12 mouse cellular contexts compared by ENCODE assay signal in the genomic region with DNA sequence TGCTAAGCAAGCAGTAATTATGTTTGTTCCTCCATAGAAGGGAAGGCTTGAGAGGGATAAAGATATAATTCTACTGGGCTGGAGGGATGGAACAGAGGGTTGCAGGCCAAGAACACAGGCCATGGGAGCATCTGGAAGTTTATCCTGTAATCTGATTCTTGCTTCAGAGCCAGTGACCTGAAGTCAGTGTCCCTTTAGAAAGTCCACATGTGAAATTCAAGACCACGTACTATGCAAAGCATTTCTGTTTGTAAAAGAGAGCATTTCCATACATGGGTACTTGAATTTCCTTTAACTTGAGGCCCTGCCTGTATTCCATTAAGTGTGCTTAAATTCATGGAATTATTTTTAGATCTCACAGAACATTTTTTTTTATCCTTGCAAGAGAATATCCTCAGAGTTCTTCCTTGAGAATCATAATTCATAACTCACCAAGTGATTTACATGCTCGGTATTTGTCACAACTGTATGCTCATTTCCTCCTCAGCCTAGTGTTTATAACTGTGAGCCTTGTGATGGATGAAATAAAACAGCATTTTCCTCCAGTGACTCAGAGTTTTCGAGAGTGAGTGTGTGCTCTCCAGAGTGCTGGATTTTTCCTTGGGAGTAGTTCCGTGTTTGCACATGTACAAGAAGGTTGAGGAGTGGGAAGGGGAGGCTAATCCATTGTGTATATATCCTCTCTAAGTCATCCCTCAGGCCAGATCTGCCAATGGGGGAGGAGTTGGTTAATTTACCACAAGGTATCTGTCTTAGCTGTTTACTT.
DNase-seq lines count a peak whose midpoint lies in the region; ATAC-seq and TF ChIP-seq lines count a peak whose summit lies in the region.
"Had no signal": no experiment of that assay in that cellular context is flagged by ENCODE, and none has a peak within 500 bp of the region (broad histone marks: within the 10 kb centered on the region; RNA-seq: fewer than 3 reads in every experiment).

No protein-coding gene starts in this region.

- no peak overlapping the region for H3K9ac ChIP-seq in kidney, postnatal 0 days (ENCODE audit: low read depth, low read length)
- H3K9ac ChIP-seq in intestine, embryonic 15.5 days: no peak overlapping the region
- H3K9ac ChIP-seq in stomach, embryonic 15.5 days: no peak overlapping the region
- H3K9ac ChIP-seq: forebrain, postnatal 0 days; hindbrain, embryonic 12.5 days had no signal

- ATAC-seq in kidney, postnatal 0 days (replicated peaks; ENCODE audit: low FRiP score, low read depth): no peak; the same call in 1 of the 2 replicates
- ATAC-seq in intestine, embryonic 15.5 days: peak; percentile 87
- ATAC-seq in stomach, embryonic 15.5 days (ENCODE audit: insufficient read depth, low FRiP score, low read depth): peak; percentile 75
- ATAC-seq: activated CD4-positive, CD25-positive, alpha-beta regulatory T cell, adult 4 months; forebrain, postnatal 0 days had no signal

- DNase-seq in kidney, postnatal 0 days (ENCODE audit: low spot score): peak; percentile 75
- DNase-seq in kidney, adult 11 months: no peak
- peak; percentile 31 for DNase-seq in embryo, embryonic 10.5 days (ENCODE audit: low spot score)
- DNase-seq in urinary bladder, postnatal 4 days (ENCODE audit: low spot score in 2 of 2): no peak
- no peak for DNase-seq in hindbrain, embryonic 10.5 days (ENCODE audit: low spot score)
- DNase-seq: forebrain, postnatal 0 days; layer of hippocampus, adult 9-11 months had no signal

- WGBS in kidney, postnatal 0 days: 18% methylated on average over 4 of the region's 4 CpGs
- 21% methylated on average over 4 of the region's 4 CpGs for WGBS in intestine, embryonic 15.5 days
- WGBS in stomach, embryonic 15.5 days: 18% methylated on average over 4 of the region's 4 CpGs
- WGBS in hindbrain, embryonic 10.5 days: 72% methylated on average over 4 of the region's 4 CpGs

- H3K27ac ChIP-seq in kidney, postnatal 0 days: peak overlapping the region; percentile 81
- peak overlapping the region; percentile 48; the same call in 1 of the 2 replicates for H3K27ac ChIP-seq in intestine, embryonic 15.5 days
- H3K27ac ChIP-seq in stomach, embryonic 15.5 days: peak overlapping the region; percentile 54
- no peak overlapping the region for H3K27ac ChIP-seq in hindbrain, embryonic 10.5 days
- H3K27ac ChIP-seq: hindbrain, embryonic 12.5 days; macrophage had no signal

- no peaks in the 10 kb centered on the region for H3K27me3 ChIP-seq in kidney, postnatal 0 days (ENCODE audit: insufficient read depth, low read length)
- no peaks in the 10 kb centered on the region for H3K27me3 ChIP-seq in intestine, embryonic 15.5 days (replicated peaks)
- H3K27me3 ChIP-seq in stomach, embryonic 15.5 days (replicated peaks): no peaks in the 10 kb centered on the region
- H3K27me3 ChIP-seq in hindbrain, embryonic 10.5 days (ENCODE audit: insufficient read depth, poor library complexity, severe bottlenecking): no peaks in the 10 kb centered on the region
- H3K27me3 ChIP-seq: hindbrain, embryonic 12.5 days had no signal

- no peaks in the 10 kb centered on the region for H3K36me3 ChIP-seq in kidney, postnatal 0 days (ENCODE audit: insufficient read depth, low read length)
- no peaks in the 10 kb centered on the region for H3K36me3 ChIP-seq in intestine, embryonic 15.5 days
- no peaks in the 10 kb centered on the region for H3K36me3 ChIP-seq in stomach, embryonic 15.5 days
- no peaks in the 10 kb centered on the region for H3K36me3 ChIP-seq in hindbrain, embryonic 10.5 days
- H3K36me3 ChIP-seq: hindbrain, embryonic 12.5 days had no signal

- H3K4me2 ChIP-seq in kidney, postnatal 0 days (ENCODE audit: low read length): no peak overlapping the region
- H3K4me2 ChIP-seq in intestine, embryonic 15.5 days (replicated peaks): no peak overlapping the region
- H3K4me2 ChIP-seq in stomach, embryonic 15.5 days: no peak overlapping the region
- H3K4me2 ChIP-seq: hindbrain, embryonic 12.5 days had no signal

- no peaks in the 10 kb centered on the region for H3K9me3 ChIP-seq in kidney, postnatal 0 days (replicated peaks; ENCODE audit: low read length)
- no peaks in the 10 kb centered on the region for H3K9me3 ChIP-seq in intestine, embryonic 15.5 days
- H3K9me3 ChIP-seq in stomach, embryonic 15.5 days: no peaks in the 10 kb centered on the region
- H3K9me3 ChIP-seq in hindbrain, embryonic 10.5 days: no peaks in the 10 kb centered on the region
- H3K9me3 ChIP-seq: hindbrain, embryonic 12.5 days had no signal

- peaks cover 25% of the 10 kb centered on the region for H3K4me1 ChIP-seq in kidney, postnatal 0 days (replicated peaks; ENCODE audit: insufficient read depth, low read length)
- H3K4me1 ChIP-seq in intestine, embryonic 15.5 days (replicated peaks): peaks cover 6% of the 10 kb centered on the region
- H3K4me1 ChIP-seq in stomach, embryonic 15.5 days: peaks cover 11% of the 10 kb centered on the region
- H3K4me1 ChIP-seq in hindbrain, embryonic 10.5 days (replicated peaks): peaks cover 23% of the 10 kb centered on the region

- no peak overlapping the region for H3K4me3 ChIP-seq in kidney, postnatal 0 days (replicated peaks; ENCODE audit: low read depth, low read length)
- no peak overlapping the region for H3K4me3 ChIP-seq in intestine, embryonic 15.5 days (replicated peaks)
- H3K4me3 ChIP-seq in stomach, embryonic 15.5 days (replicated peaks): no peak overlapping the region
- H3K4me3 ChIP-seq in hindbrain, embryonic 10.5 days: no peak overlapping the region
- H3K4me3 ChIP-seq: hindbrain, embryonic 12.5 days had no signal

- TF ChIP-seq CTCF in kidney, postnatal 0 days (IDR thresholded peaks at IDR 0.05; ENCODE audit: low read depth): no peak

Comparison
In these comparisons a context has a peak if more than half of its experiments do, and no peak if none do; other contexts are left out.
1. DNase-seq: peak in kidney, postnatal 0 days (single experiment) and embryo, embryonic 10.5 days (single experiment); none in kidney, adult 11 months (single experiment), urinary bladder, postnatal 4 days (0 of 2) and hindbrain, embryonic 10.5 days (single experiment).